15 mouse cellular contexts compared by ENCODE assay signal in genomic region chr14:75892118-75892517, GRCm38 (mm10). TPM values are rescaled to one million over a fixed set of nuclear protein-coding genes. Genes with fewer than 3 reads are reported as not detected.
DNase-seq lines count a peak whose midpoint lies in the region; ATAC-seq and TF ChIP-seq lines count a peak whose summit lies in the region.
"Had no signal": no experiment of that assay in that cellular context is flagged by ENCODE, and none has a peak within 500 bp of the region (broad histone marks: within the 10 kb centered on the region; RNA-seq: fewer than 3 reads in every experiment).

No protein-coding gene starts in this region.

- H3K4me3 ChIP-seq in embryonic facial prominence, embryonic 14.5 days (ENCODE audit: low read depth, low read length) = no peak overlapping the region
- no peak overlapping the region; the same call in 1 of the 2 replicates for H3K4me3 ChIP-seq in layer of hippocampus, adult 2 months
- H3K4me3 ChIP-seq: forebrain, embryonic 13.5 days; heart, embryonic 10.5 days; hindbrain, embryonic 10.5 days; limb, embryonic 15.5 days had no signal

- H3K4me1 ChIP-seq in embryonic facial prominence, embryonic 14.5 days (ENCODE audit: control insufficient read depth, insufficient read depth, low read length) = no peaks in the 10 kb centered on the region
- H3K4me1 ChIP-seq: forebrain, embryonic 13.5 days; heart, embryonic 10.5 days; hindbrain, embryonic 10.5 days; limb, embryonic 15.5 days had no signal

- 74% methylated on average over 9 of the region's 9 CpGs for WGBS in embryonic facial prominence, embryonic 14.5 days

- ATAC-seq in embryonic facial prominence, embryonic 14.5 days (ENCODE audit: low read depth) = no peak
- ATAC-seq in megakaryocyte, adult 5-6 weeks (ENCODE audit: poor library complexity, severe bottlenecking) = no peak
- ATAC-seq: forebrain, embryonic 13.5 days; lung, postnatal 0 days had no signal

- H3K4me2 ChIP-seq in embryonic facial prominence, embryonic 14.5 days (ENCODE audit: low read depth, low read length) = no peak overlapping the region
- H3K4me2 ChIP-seq: forebrain, embryonic 13.5 days; limb, embryonic 15.5 days had no signal

- intact Hi-C loops in left cerebral cortex, postnatal 25 days (cut with DNase I) = loop anchor here (5.0 kb wide), 1 partner anchor 70 kb away; no protein-coding TSS in a partner anchor

- DNase-seq in brain, adult 2 months (ENCODE audit: low read depth, low spot score) = peak; percentile 96
- peak; percentile 71 for DNase-seq in embryonic facial prominence, embryonic 14.5 days (ENCODE audit: low spot score)
- peak; percentile 74 to 91 for DNase-seq in layer of hippocampus, adult 2 months (ENCODE audit: low spot score in 2 of 2)
- DNase-seq in left cerebral cortex, postnatal 25 days (ENCODE audit: low spot score in 2 of 2) = peak; percentile 82 to 98
- no peak for DNase-seq in adrenal gland, adult 2 months
- no peak for DNase-seq in liver
- DNase-seq: cerebellum, postnatal 25 days; thymus, postnatal 25 days had no signal

- TF ChIP-seq CTCF in layer of hippocampus, adult 2 months (conservative IDR thresholded peaks at IDR 0.05) = no peak

- no peak overlapping the region for H3K27ac ChIP-seq in embryonic facial prominence, embryonic 14.5 days (replicated peaks; ENCODE audit: low read depth, low read length)
- H3K27ac ChIP-seq in layer of hippocampus, adult 2 months = peak overlapping the region; percentile 89
- H3K27ac ChIP-seq: forebrain, embryonic 13.5 days; heart, embryonic 10.5 days; hindbrain, embryonic 10.5 days; kidney, postnatal 0 days; limb, embryonic 15.5 days had no signal

- H3K27me3 ChIP-seq in embryonic facial prominence, embryonic 14.5 days (replicated peaks; ENCODE audit: control insufficient read depth, insufficient read depth, low read length) = no peaks in the 10 kb centered on the region
- H3K27me3 ChIP-seq: forebrain, embryonic 13.5 days; limb, embryonic 15.5 days had no signal

- no peaks in the 10 kb centered on the region for H3K9me3 ChIP-seq in embryonic facial prominence, embryonic 14.5 days (ENCODE audit: control insufficient read depth, low read length)
- H3K9me3 ChIP-seq: forebrain, embryonic 13.5 days; heart, embryonic 10.5 days; hindbrain, embryonic 10.5 days; limb, embryonic 15.5 days had no signal

- H3K36me3 ChIP-seq in embryonic facial prominence, embryonic 14.5 days (ENCODE audit: control insufficient read depth, insufficient read depth, low read length) = peaks cover 18% of the 10 kb centered on the region; the same call in 1 of the 2 replicates

- no peak overlapping the region for H3K9ac ChIP-seq in embryonic facial prominence, embryonic 14.5 days (ENCODE audit: low read depth, low read length)
- H3K9ac ChIP-seq: forebrain, embryonic 13.5 days; limb, embryonic 15.5 days had no signal

RNA-seq across cellular contexts. Expression of gene Tpt1, which starts 47.2 kb away (rescaled TPM):
- polyA plus RNA-seq in embryonic facial prominence, embryonic 14.5 days (2014; fragmentation: Nextera tagmentation; extraction: Ambion mirVana) = 1,262 and 1,432 TPM in 2 replicates
- total RNA-seq in layer of hippocampus, adult 2 months (2021) = 1,000 to 10,000 TPM in 1 of 2 experiments, 100 to 1,000 TPM in 1; 932 to 1,022 TPM
- 1,000 to 10,000 TPM; 1,037 to 1,046 TPM for total RNA-seq in left cerebral cortex, postnatal 25 days (2021)
- total RNA-seq in megakaryocyte, adult 5-6 weeks (2015) = 5,508 and 5,947 TPM in 2 replicates
- total RNA-seq in megakaryocyte, adult 5-6 weeks (2017) = 1,349 and 1,387 TPM in 2 replicates
- total RNA-seq in adrenal gland, adult 2 months (2021) = 1,000 to 10,000 TPM; 2,669 to 3,122 TPM
- 2,303 and 3,302 TPM in 2 replicates for polyA plus RNA-seq in adrenal gland, adult 2 months (2012; rRNA removed)

Comparison
In these comparisons a context has a peak if more than half of its experiments do, and no peak if none do; other contexts are left out.
1. DNase-seq: peak in brain, adult 2 months (single experiment), embryonic facial prominence, embryonic 14.5 days (single experiment), layer of hippocampus, adult 2 months (2 of 2) and left cerebral cortex, postnatal 25 days (2 of 2); none in adrenal gland, adult 2 months (single experiment) and liver (single experiment).